Mouse (Mus musculus): ENCODE measurements around the gene Tbc1d21. TPM values are rescaled to one million over a fixed set of nuclear protein-coding genes. Genes with fewer than 3 reads are reported as not detected.
A peak's percentile ranks its signal among the peaks of the same experiment; 100 is the strongest.

The Tbc1d21 gene
- polyA plus RNA-seq, 1 experiment from 2014 or later: not detected

DNA sequence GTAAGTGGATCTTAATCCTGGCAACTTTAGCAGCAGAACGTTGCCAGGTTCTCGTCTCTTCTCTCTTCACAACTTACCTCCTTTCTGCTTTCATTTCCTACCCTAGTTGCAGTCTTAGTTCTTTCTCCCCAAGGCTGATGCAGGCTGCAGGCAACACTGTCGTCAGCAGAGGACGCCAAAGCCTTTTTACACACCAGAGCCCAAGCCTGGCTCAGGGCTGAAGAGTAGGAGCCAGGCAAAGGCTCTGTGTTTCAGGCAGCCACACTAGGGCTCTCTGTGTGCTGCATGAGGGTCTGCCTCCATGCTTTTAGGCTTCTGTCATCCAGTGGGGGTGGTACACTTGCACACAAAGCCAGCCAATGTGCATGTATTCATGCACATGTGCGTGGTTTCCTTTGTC is 40.0 kb downstream of the Tbc1d21 start:
- no peak overlapping the region for H3K4me2 ChIP-seq (replicated peaks; ENCODE audit: low read depth, low read length)
- no peaks in the 10 kb centered on the region for H3K27me3 ChIP-seq (replicated peaks; ENCODE audit: insufficient read depth, low read length)
- no peak overlapping the region for H3K9ac ChIP-seq (replicated peaks; ENCODE audit: low read depth)
- no peaks in the 10 kb centered on the region for H3K4me1 ChIP-seq (ENCODE audit: insufficient read depth, low read depth, low read length)
- WGBS: 23% methylated on average over 5 of the region's 5 CpGs
- no peak for ATAC-seq
- no peak overlapping the region for H3K4me3 ChIP-seq (ENCODE audit: low read depth, low read length)
- TF ChIP-seq CTCF (IDR thresholded peaks at IDR 0.05) (peak; percentile 83), EP300 (IDR thresholded peaks at IDR 0.05) (no peak)
- no peaks in the 10 kb centered on the region for H3K36me3 ChIP-seq (ENCODE audit: insufficient read depth, low read length)
- no peak overlapping the region for H3K27ac ChIP-seq (ENCODE audit: low read length)
- H3K9me3 ChIP-seq (ENCODE audit: low read length): no peaks in the 10 kb centered on the region
- peak; percentile 54 for DNase-seq (ENCODE audit: low spot score)

DNA sequence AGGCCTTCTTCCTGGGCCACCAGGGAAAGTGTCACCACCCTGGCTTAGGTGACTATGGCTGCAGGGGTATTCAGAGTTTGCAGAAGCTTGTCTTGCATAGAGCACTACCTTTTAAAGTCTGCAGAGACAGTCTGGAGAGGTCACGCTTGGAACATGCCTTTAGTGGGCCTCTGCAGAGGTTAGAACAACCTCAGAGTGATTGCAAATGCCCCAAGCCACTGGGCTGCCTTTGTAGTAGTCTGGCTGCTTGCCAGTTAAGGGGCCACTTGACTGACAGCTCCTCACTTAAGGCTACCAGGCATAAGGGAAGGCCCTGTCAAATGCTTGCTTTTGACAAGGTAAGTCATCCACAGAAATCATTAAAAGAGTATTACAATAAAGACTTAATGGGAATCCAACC is 42.9 kb downstream of the Tbc1d21 start:
- Histone ChIP-seq H3K4me2 (replicated peaks; ENCODE audit: low read depth, low read length) (no peak overlapping the region), H3K9ac (replicated peaks; ENCODE audit: low read depth) (no peak overlapping the region), H3K4me1 (ENCODE audit: insufficient read depth, low read depth, low read length) (no peaks in the 10 kb centered on the region), H3K9me3 (ENCODE audit: low read length) (no peaks in the 10 kb centered on the region), H3K27ac (ENCODE audit: low read length) (no peak overlapping the region), H3K36me3 (ENCODE audit: insufficient read depth, low read length) (no peaks in the 10 kb centered on the region), H3K4me3 (ENCODE audit: low read depth, low read length) (no peak overlapping the region), H3K27me3 (replicated peaks; ENCODE audit: insufficient read depth, low read length) (no peaks in the 10 kb centered on the region)
- ATAC-seq (no peak), DNase-seq (ENCODE audit: low spot score) (no peak)
- WGBS: 40% methylated on average over 1 of the region's 1 CpGs
- TF ChIP-seq EP300 (IDR thresholded peaks at IDR 0.05): no peak

DNA sequence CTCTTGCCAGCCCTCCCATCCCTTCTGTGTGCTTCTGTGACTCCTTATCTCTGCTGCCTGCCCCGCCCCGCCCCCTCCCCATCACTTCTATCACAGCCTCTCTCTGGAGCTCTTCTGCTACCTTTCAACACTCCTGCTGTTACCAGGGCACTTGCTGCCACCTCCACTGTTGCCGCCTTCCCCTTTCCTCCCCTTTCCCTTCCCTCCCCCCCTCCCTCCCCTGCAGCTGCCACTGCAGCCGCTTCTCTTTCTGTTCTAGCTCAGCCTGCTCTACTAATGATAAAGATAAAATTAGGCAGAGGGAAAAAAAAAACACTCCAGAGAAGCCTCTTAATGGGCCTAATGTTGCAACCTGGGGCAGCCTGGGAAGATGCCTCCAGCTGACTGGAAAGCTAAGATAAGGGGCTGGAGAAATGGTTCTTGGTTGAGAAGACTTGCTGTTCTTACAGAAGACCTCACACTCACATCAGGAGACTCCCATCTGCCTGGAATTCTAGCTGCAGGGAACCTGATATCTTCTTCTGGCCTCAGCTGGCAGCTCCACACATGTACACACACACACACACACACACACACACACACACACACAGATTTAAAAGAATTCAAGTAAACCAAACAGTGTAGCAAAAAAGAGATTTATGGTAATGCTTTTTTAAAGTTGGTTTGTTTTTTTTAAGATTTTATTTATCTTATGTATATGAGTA is 43.6 kb downstream of the Tbc1d21 start:
- no peak for ATAC-seq
- H3K27ac ChIP-seq (ENCODE audit: low read length): no peak overlapping the region

DNA sequence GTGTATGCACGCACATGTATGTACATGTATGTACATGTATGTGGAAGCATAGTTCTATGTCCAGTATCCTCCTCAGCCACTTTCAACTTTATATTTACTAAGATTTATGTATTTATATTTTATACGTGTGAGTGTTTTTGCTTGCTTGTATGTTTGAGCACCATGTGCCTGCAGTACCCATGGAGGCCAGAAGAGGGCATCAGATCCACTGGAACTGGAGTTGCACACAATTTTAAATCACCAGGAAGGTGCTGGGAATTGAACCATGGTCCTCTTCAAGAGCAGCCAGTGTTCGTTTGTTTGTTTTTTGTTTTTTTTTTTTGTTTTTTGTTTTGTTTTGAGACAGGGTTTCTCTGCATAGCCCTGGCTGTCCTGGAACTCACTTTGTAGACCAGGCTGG is 48.6 kb downstream of the Tbc1d21 start:
- TF ChIP-seq EP300 (IDR thresholded peaks at IDR 0.05) (no peak), CTCF (IDR thresholded peaks at IDR 0.05) (peak; percentile 41)
- ATAC-seq: no peak
- WGBS: 93% methylated on average over 3 of the region's 3 CpGs

More for the DNA sequence above, 43.6 kb downstream of the Tbc1d21 start:
- TF ChIP-seq EP300 (IDR thresholded peaks at IDR 0.05): no peak
- TF ChIP-seq CTCF (IDR thresholded peaks at IDR 0.05): no peak
- Histone ChIP-seq H3K9ac (replicated peaks; ENCODE audit: low read depth) (no peak overlapping the region), H3K9me3 (ENCODE audit: low read length) (no peaks in the 10 kb centered on the region), H3K4me3 (ENCODE audit: low read depth, low read length) (no peak overlapping the region), H3K4me1 (ENCODE audit: insufficient read depth, low read depth, low read length) (no peaks in the 10 kb centered on the region), H3K27me3 (replicated peaks; ENCODE audit: insufficient read depth, low read length) (no peaks in the 10 kb centered on the region), H3K4me2 (replicated peaks; ENCODE audit: low read depth, low read length) (no peak overlapping the region), H3K36me3 (ENCODE audit: insufficient read depth, low read length) (no peaks in the 10 kb centered on the region)
- 11% methylated on average over 4 of the region's 4 CpGs for WGBS
- no peak for DNase-seq (ENCODE audit: low spot score)

DNA sequence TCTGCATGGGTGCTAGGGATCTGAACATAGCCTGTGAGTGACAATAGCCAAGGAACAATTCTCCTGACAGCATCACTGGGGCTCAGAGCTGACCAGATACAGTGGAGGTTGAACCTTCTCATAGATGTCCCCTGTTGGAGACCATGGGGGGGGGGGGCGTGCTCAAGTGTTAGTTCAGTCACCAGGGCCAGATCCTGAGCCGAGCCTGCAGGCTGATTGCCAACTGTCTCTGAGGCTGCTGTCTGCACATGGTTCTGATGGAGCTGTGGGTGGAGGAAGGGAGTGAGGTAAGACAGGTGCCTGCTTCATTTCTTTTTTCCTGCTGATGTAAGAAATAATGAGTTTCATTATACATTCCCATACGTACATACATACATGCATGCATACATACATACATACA is 51.9 kb downstream of the Tbc1d21 start:
- H3K4me1 ChIP-seq (ENCODE audit: insufficient read depth, low read depth, low read length): no peaks in the 10 kb centered on the region
- ATAC-seq: no peak
- WGBS: 63% methylated on average over 3 of the region's 3 CpGs

More for the DNA sequence above, 48.6 kb downstream of the Tbc1d21 start:
- H3K9me3 ChIP-seq (ENCODE audit: low read length): no peaks in the 10 kb centered on the region
- H3K4me2 ChIP-seq (replicated peaks; ENCODE audit: low read depth, low read length): no peak overlapping the region
- H3K27ac ChIP-seq (ENCODE audit: low read length): no peak overlapping the region
- no peaks in the 10 kb centered on the region for H3K36me3 ChIP-seq (ENCODE audit: insufficient read depth, low read length)
- H3K27me3 ChIP-seq (replicated peaks; ENCODE audit: insufficient read depth, low read length): no peaks in the 10 kb centered on the region
- H3K4me3 ChIP-seq (ENCODE audit: low read depth, low read length): no peak overlapping the region
- DNase-seq (ENCODE audit: low spot score): no peak
- no peaks in the 10 kb centered on the region for H3K4me1 ChIP-seq (ENCODE audit: insufficient read depth, low read depth, low read length)
- no peak overlapping the region for H3K9ac ChIP-seq (replicated peaks; ENCODE audit: low read depth)

DNA sequence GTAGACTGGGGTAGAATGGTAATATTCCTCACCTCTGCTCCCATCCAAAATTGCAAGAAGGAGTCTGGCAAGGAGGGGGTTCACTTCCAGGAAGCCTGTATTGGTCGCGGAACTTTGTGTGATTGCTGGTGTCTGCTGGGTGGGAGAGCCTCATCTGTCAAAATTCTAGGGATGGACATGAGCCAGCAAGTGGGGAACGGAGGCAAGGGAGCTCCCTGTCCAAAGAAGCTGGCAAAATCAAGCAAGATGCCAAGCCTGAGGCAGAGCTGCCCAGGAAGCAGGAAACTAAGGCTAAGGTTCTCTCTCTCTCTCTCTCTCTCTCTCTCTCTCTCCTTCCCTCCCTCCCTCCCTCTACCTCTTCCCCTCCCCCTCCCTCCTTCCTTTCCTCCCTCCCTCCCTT is 52.9 kb downstream of the Tbc1d21 start:
- H3K4me3 ChIP-seq (ENCODE audit: low read depth, low read length): no peak overlapping the region
- 0 out of 2 replicates have a peak overlapping the region, but pooled peaks have one; percentile 21 for H3K27ac ChIP-seq (ENCODE audit: low read length)
- H3K4me2 ChIP-seq (replicated peaks; ENCODE audit: low read depth, low read length): no peak overlapping the region
- no peak for TF ChIP-seq CTCF (IDR thresholded peaks at IDR 0.05)
- no peak for TF ChIP-seq EP300 (IDR thresholded peaks at IDR 0.05)
- no peaks in the 10 kb centered on the region for H3K4me1 ChIP-seq (ENCODE audit: insufficient read depth, low read depth, low read length)
- no peaks in the 10 kb centered on the region for H3K36me3 ChIP-seq (ENCODE audit: insufficient read depth, low read length)
- H3K27me3 ChIP-seq (replicated peaks; ENCODE audit: insufficient read depth, low read length): 0 out of 2 replicates have a peak, but pooled peaks cover 2% of the 10 kb centered on the region
- DNase-seq (ENCODE audit: low spot score): no peak
- ATAC-seq: no peak
- WGBS: 49% methylated on average over 3 of the region's 3 CpGs
- H3K9me3 ChIP-seq (ENCODE audit: low read length): no peaks in the 10 kb centered on the region
- no peak overlapping the region for H3K9ac ChIP-seq (replicated peaks; ENCODE audit: low read depth)

More for the DNA sequence above, 51.9 kb downstream of the Tbc1d21 start:
- no peaks in the 10 kb centered on the region for H3K9me3 ChIP-seq (ENCODE audit: low read length)
- no peak overlapping the region for H3K4me2 ChIP-seq (replicated peaks; ENCODE audit: low read depth, low read length)
- no peaks in the 10 kb centered on the region for H3K27me3 ChIP-seq (replicated peaks; ENCODE audit: insufficient read depth, low read length)
- TF ChIP-seq EP300 (IDR thresholded peaks at IDR 0.05) (no peak), CTCF (IDR thresholded peaks at IDR 0.05) (no peak)
- H3K9ac ChIP-seq (replicated peaks; ENCODE audit: low read depth): no peak overlapping the region
- no peaks in the 10 kb centered on the region for H3K36me3 ChIP-seq (ENCODE audit: insufficient read depth, low read length)
- H3K4me3 ChIP-seq (ENCODE audit: low read depth, low read length): no peak overlapping the region
- no peak for DNase-seq (ENCODE audit: low spot score)
- no peak overlapping the region for H3K27ac ChIP-seq (ENCODE audit: low read length)
